Mouse (Mus musculus) liver, adult 2 months (tissue): Measurements from ENCODE around the gene Gprc5d. TPM values are rescaled to one million over a fixed set of nuclear protein-coding genes. Genes with fewer than 3 reads are reported as not detected.

Experiments
- DNase-seq: peaks from one replicate; pipeline ENCODE4 v3.0.0-alpha.2; 2011; ENCODE audit warnings: low read depth, low spot score; ENCODE audit errors: extremely low read depth
- H3K27ac ChIP-seq: fragments of 200-500 bp; replicated peaks from 2 replicates; pipeline ENCODE4 v1.5.1; 2012; ENCODE audit warnings: low read depth, mild to moderate bottlenecking, control low read depth, inconsistent platforms, low read length; ENCODE audit not compliant: insufficient read depth
- H3K27me3 ChIP-seq: fragments of 200-500 bp; 2 replicates; pipeline ENCODE4 v1.6.1; 2012; ENCODE audit warnings: mild to moderate bottlenecking, moderate library complexity, low read length, inconsistent platforms; ENCODE audit not compliant: control insufficient read depth, insufficient read depth
- H3K36me3 ChIP-seq: fragments of 200-500 bp; 2 replicates; pipeline ENCODE4 v1.6.1; 2012; ENCODE audit warnings: low read length, inconsistent platforms; ENCODE audit not compliant: control insufficient read depth, insufficient read depth
- H3K4me1 ChIP-seq: fragments of 200-500 bp; 2 replicates; pipeline ENCODE4 v1.6.1; 2011; ENCODE audit warnings: low read length; ENCODE audit not compliant: control insufficient read depth, insufficient read depth
- H3K4me3 ChIP-seq: fragments of 200-500 bp; 2 replicates; pipeline ENCODE4 v1.5.1; 2011; ENCODE audit warnings: low read depth, mild to moderate bottlenecking, control low read depth, low read length, moderate library complexity; ENCODE audit not compliant: insufficient read depth
- H3K79me2 ChIP-seq: fragments of 200-500 bp; 2 replicates; pipeline ENCODE4 v1.6.1; 2012; ENCODE audit warnings: inconsistent platforms, mild to moderate bottlenecking, low read length, moderate library complexity; ENCODE audit not compliant: control insufficient read depth, insufficient read depth
- H3K9ac ChIP-seq: fragments of 200-500 bp; 2 replicates; pipeline ENCODE4 v1.6.1; 2012; ENCODE audit warnings: low read depth, mild to moderate bottlenecking, control low read depth, inconsistent platforms, low read length
- CTCF ChIP-seq: fragments of 200-500 bp; IDR thresholded peaks from 2 replicates; pipeline ENCODE4 v1.5.1; 2011; ENCODE audit warnings: low read depth, low read length, control low read depth
- POLR2A ChIP-seq: fragments of 200-500 bp; IDR thresholded peaks from 2 replicates; pipeline ENCODE4 v1.6.1; 2011; ENCODE audit warnings: low read length, control low read depth; ENCODE audit not compliant: insufficient read depth; ENCODE audit errors: extremely low read depth
- WGBS: fragments of 180-500 bp; shearing (Covaris S2); methylation state at CpG from one replicate; pipeline ENCODE4 v1.1.7; 2018; 5-methylcytosine and 5-hydroxymethylcytosine counted together
- polyA plus RNA-seq: library from polyadenylated mRNA; depleted of rRNA; stranded (reverse); fragments of >200 nt; gene quantifications from 2 replicates; pipeline ENCODE4 v1.2.3, GENCODE M21; 2012
- total RNA-seq: library from RNA; depleted of rRNA; stranded (reverse); fragments of >200 nt; gene quantifications from 2 replicates; pipeline ENCODE4 v1.2.3, GENCODE M21; 2014

The Gprc5d gene
- total and polyA plus RNA-seq, 2 experiments: 0.17 TPM; not detected in 1

DNA sequence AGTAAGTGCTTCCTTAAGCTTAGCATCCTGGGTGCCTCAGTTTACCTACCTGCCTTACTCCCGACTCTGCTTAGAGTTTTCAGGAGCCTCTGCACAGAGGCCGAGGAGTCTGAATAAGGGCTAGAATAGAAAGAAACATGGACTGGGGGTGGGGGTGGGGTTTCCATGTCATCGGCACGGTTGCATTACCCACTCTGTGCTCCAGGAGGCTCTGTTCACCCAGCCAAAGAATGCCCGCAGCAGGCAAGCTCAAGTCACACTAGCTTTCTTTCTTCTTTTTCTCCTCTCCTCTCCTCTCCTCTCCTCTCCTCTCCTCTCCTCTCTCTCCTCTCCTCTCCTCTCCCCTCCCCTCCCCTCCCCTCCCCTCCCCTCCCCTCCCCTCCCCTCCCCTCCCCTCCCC lies 32.2 kb upstream of the Gprc5d start:
- no peak for DNase-seq
- Histone ChIP-seq H3K27me3 (no peaks in the 10 kb centered on the region), H3K4me3 (no peak overlapping the region), H3K36me3 (peaks cover 44% of the 10 kb centered on the region), H3K79me2 (peaks cover 13% of the 10 kb centered on the region; the same call in 1 of the 2 replicates), H3K27ac (no peak overlapping the region), H3K4me1 (peaks cover 2% of the 10 kb centered on the region), H3K9ac (no peak overlapping the region)
- WGBS: 44% methylated on average over 5 of the region's 5 CpGs
- TF ChIP-seq CTCF: peak; percentile 82
- TF ChIP-seq POLR2A: no peak

- WGBS: 80% methylated on average over 4 of the region's 4 CpGs
Measured at GRCm38 (mm10) chr6:135149722-135150121, 31.6 kb upstream of the Gprc5d start.

GRCm38 (mm10) chr6:135149175-135149574 lies 31.1 kb upstream of the Gprc5d start:
- 90% methylated on average over 4 of the region's 4 CpGs for WGBS
- Histone ChIP-seq H3K27me3 (no peaks in the 10 kb centered on the region), H3K4me1 (peaks cover 2% of the 10 kb centered on the region), H3K9ac (no peak overlapping the region), H3K27ac (no peak overlapping the region), H3K4me3 (no peak overlapping the region), H3K36me3 (peaks cover 43% of the 10 kb centered on the region), H3K79me2 (peaks cover 9% of the 10 kb centered on the region; the same call in 1 of the 2 replicates)
- TF ChIP-seq CTCF (no peak), POLR2A (no peak)
- DNase-seq: no peak

More at GRCm38 (mm10) chr6:135149722-135150121, 31.6 kb upstream of the Gprc5d start:
- H3K79me2 ChIP-seq: peaks cover 9% of the 10 kb centered on the region; the same call in 1 of the 2 replicates
- no peak for DNase-seq
- no peak overlapping the region for H3K4me3 ChIP-seq
- H3K27me3 ChIP-seq: no peaks in the 10 kb centered on the region
- TF ChIP-seq CTCF: no peak
- no peak for TF ChIP-seq POLR2A
- H3K27ac ChIP-seq: no peak overlapping the region
- no peak overlapping the region for H3K9ac ChIP-seq
- peaks cover 44% of the 10 kb centered on the region for H3K36me3 ChIP-seq
- peaks cover 2% of the 10 kb centered on the region for H3K4me1 ChIP-seq

DNA sequence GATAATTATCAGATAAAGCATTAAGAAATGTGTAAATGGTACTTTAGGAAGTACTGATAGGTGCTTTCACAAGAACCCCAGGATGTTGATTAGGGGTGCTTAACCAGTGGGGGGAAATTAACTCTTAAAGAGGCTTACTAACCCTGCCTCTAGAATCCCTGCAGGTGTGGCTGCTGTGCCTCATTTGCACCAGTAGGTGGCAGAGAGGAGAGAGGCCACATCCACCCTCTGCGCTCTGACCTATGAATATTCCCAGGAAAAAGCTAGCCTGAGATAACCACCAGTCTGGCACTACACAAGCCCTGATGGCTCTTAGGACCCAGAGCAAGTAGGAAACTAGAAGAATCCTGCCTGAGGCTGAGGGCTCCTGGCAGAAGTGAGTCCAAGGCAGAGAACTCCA lies 30.4 kb upstream of the Gprc5d start:
- whole genome bisulfite sequencing: 39% methylated on average over 1 of the region's 1 CpGs
- Histone ChIP-seq H3K27ac (no peak overlapping the region), H3K4me3 (no peak overlapping the region), H3K36me3 (peaks cover 43% of the 10 kb centered on the region), H3K9ac (no peak overlapping the region), H3K27me3 (no peaks in the 10 kb centered on the region), H3K79me2 (peaks cover 9% of the 10 kb centered on the region; the same call in 1 of the 2 replicates), H3K4me1 (peaks cover 2% of the 10 kb centered on the region)
- TF ChIP-seq CTCF: peak; percentile 87
- no peak for TF ChIP-seq POLR2A
- DNase-seq: no peak

GRCm38 (mm10) chr6:135145976-135146375 lies 27.9 kb upstream of the Gprc5d start:
- H3K36me3 ChIP-seq: peaks cover 38% of the 10 kb centered on the region
- H3K79me2 ChIP-seq: peaks cover 5% of the 10 kb centered on the region; the same call in 1 of the 2 replicates
- 93% methylated on average over 5 of the region's 5 CpGs for WGBS
- H3K27ac ChIP-seq: no peak overlapping the region
- TF ChIP-seq POLR2A: no peak
- TF ChIP-seq CTCF: no peak
- no peak for DNase-seq
- H3K4me3 ChIP-seq: no peak overlapping the region
- no peaks in the 10 kb centered on the region for H3K27me3 ChIP-seq
- H3K4me1 ChIP-seq: no peaks in the 10 kb centered on the region
- H3K9ac ChIP-seq: no peak overlapping the region

GRCm38 (mm10) chr6:135144516-135144915 lies 26.4 kb upstream of the Gprc5d start:
- DNase-seq: no peak
- H3K9ac ChIP-seq: no peak overlapping the region
- 11% methylated on average over 3 of the region's 3 CpGs for WGBS
- H3K27me3 ChIP-seq: no peaks in the 10 kb centered on the region
- peaks cover 50% of the 10 kb centered on the region for H3K36me3 ChIP-seq
- no peak overlapping the region; the same call in 1 of the 2 replicates for H3K4me3 ChIP-seq
- H3K4me1 ChIP-seq: no peaks in the 10 kb centered on the region
- TF ChIP-seq CTCF: peak; percentile 64
- TF ChIP-seq POLR2A: no peak
- no peak overlapping the region for H3K27ac ChIP-seq
- H3K79me2 ChIP-seq: peaks cover 3% of the 10 kb centered on the region; the same call in 1 of the 2 replicates
